Mouse (Mus musculus) gastrocnemius, postnatal 4 days (tissue): ENCODE data around the gene Exosc10. TPM values are rescaled to one million over a fixed set of nuclear protein-coding genes. Genes with fewer than 3 reads are reported as not detected.

Experiments
- DNase-seq, 2 experiments: peaks; one replicate each; pipeline ENCODE4 v3.0.0; 2021 to 2022; ENCODE audit warnings: low spot score in 2 of 2, mixed read lengths in 2 of 2
- total RNA-seq, 2 experiments: library from RNA; stranded (reverse); gene quantifications; 2 replicates each; pipeline ENCODE4 v1.2.3; 2021

The Exosc10 gene
- total RNA-seq, 2 experiments from 2014 or later: 47.6 to 48.7 TPM

GRCm38 (mm10) chr4:148604141-148604540 lies 45.9 kb downstream of the Exosc10 start:
- no peak for DNase-seq

- peak in 1 of 2 experiments; percentile 64 for DNase-seq
These were observed 46.4 kb downstream of the Exosc10 start for GRCm38 (mm10) chr4:148604541-148605165.

GRCm38 (mm10) chr4:148607758-148608157 lies 49.5 kb downstream of the Exosc10 start:
- peak; percentile 63 to 78 for DNase-seq

GRCm38 (mm10) chr4:148609805-148610204 lies 51.6 kb downstream of the Exosc10 start:
- no peak for DNase-seq

DNA sequence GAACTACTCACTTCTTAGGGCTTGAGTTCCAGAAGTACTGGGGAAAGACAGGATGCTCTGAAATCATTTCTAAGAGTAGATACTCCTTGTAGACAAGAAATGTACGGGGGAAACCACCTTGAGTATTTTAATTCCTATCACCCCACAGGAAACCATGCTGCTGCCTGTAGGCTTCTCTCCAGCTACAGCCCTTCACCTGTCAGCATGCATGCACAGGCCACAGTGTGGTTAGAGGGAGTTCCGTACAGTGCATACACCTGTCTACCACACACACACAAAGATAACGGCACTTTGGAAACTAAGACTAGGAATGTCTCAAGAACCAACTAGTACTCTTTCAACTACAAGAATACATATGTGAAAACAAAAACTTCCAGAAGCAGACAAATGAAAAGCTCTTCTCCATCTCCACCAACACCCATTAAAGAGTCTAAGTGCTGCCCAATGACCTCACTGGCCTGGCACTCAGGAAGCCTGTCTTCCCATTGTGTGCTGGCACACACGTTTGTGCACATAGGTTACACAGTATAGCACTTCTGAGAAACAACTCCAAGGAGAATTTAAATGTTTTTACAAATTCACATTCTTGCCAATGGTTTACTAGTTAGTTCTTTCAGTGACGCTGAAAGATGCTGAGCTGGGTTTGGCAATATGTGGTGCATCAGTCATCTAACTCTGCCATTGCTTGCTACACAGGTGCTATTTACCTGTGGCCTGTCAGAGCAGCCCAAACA lies 52.6 kb downstream of the Exosc10 start:
- DNase-seq: no peak

DNA sequence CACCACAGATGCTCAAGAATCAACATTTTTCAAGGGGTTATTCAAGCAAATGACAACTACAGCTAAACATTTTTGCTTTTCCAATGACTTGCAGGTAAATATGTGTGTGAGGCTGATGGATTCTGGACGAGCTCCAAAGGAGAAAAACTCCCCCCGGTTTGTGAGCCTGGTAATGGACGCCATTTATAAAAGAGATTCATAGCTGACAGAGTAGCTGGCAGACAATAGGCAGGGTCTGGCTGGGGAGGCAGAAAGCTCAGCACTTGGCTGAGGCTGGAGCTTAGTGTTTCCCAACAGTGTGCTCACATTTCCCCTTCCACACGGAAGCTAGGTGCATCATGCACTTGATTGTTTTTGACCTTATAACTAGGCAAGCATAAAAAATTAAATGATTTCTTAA lies 54.3 kb downstream of the Exosc10 start:
- DNase-seq: no peak

- DNase-seq: no peak
These were observed 55.5 kb downstream of the Exosc10 start for GRCm38 (mm10) chr4:148613738-148614137.

GRCm38 (mm10) chr4:148619805-148620204 lies 61.6 kb downstream of the Exosc10 start:
- no peak for DNase-seq

DNA sequence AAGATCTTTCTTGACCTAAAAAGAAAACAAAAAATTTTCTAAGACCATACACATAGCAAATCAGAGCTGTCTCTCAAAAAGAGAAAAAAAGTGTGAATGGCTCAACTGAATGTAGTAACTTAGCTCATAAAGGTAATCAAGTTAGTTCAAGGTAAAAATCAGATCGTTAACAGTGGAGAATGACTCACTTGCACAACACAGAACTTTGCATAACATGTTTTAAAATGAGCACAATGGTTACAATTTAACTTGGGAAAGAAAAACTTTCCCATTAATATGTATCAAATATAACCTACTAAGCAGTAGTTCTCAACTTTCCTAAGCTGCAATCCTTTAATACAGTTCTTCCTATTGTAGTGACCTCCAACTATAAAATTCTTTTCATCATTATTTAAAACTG lies 62.5 kb downstream of the Exosc10 start:
- no peak for DNase-seq

- no peak for DNase-seq
These were observed 64.3 kb downstream of the Exosc10 start for GRCm38 (mm10) chr4:148622485-148622884.

DNA sequence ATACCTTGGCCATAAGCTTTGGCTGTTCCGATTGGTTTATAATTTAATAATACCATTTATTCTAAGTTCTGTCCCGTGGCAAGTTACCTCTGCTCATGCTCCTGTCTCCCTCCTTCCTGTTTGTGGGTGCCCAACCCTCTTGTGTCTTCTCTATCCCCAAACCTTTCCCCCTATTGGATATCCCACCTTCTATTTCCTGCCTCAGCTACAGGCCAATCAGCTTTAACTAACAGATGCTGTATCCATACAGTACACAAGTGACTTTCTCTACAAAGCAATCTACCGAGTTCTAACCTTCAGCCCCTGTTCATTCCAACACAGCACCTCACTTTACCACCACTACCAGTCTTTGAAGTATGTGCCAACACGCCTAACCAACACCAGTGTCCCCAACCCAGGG lies 65.4 kb downstream of the Exosc10 start:
- DNase-seq: no peak

GRCm38 (mm10) chr4:148625010-148625409 lies 66.8 kb downstream of the Exosc10 start:
- no peak for DNase-seq

- peak in 1 of 2 experiments; percentile 64 for DNase-seq
These were observed 67.8 kb downstream of the Exosc10 start for GRCm38 (mm10) chr4:148625756-148626622.

DNA sequence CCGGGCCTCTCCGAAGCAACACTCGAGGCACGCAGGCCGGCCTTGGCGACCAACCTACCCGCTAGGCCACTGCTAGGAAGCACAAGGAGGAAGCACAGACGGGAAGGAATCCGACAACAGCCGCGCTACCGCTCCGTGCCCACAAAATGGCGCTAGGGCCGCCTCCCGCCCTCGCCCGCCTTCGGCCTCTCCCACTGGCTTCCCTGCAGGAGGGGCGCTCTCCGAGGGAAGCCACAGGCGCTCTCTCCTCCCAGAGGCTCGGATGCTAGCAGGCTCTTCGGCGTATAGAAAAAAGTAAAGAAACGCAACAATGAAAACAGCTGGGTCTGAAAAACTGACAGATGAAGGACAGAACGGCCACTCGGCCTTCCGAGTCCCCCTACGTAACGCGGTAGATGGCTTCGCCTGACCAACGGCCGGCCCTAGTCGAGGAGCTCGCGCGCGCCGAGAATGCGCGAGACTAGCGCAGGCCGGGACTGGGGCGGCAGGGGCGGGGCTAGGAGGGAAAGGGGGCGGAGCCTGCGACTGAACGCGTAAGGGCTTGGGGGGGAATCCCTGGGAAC lies 68.5 kb downstream of the Exosc10 start, which contains the start of gene Tardbp:
Gene Tardbp, minus strand, starts transcription at position 397 of the 563 bp plus-strand sequence.
- peak; percentile 96 to 99 for DNase-seq

DNA sequence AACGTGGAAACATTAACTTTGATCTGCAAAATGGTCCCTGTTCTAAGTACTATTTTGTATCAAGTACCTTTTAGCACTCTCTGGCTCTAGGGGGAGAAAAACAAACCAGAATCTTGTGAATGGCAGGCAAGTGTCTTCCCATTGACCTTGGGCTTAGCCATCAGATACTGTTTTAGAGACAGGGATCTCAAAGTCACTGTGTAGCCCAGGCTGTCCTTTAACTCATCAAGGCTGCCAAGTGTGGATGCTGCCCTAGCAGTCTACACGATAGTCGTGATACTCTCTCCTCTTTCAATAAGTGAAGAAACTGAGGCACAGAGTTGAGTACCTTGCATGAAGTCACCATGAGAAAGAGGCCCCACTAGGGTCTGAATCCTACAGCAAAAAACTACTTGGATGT lies 69.0 kb downstream of the Exosc10 start:
- no peak for DNase-seq

Other genes starting within 250 kb of the Exosc10 start
- gene Ubiad1, start 113.7 kb upstream of the Exosc10 start, total RNA-seq: 10 to 100 TPM in 1 of 2 experiments, 1 to 10 TPM in 1; 9.7 to 11.0 TPM
- 10 to 100 TPM; 39.3 to 42.0 TPM for gene Mtor, start 109.8 kb upstream of the Exosc10 start, total RNA-seq
- gene Angptl7, start 58.0 kb upstream of the Exosc10 start, total RNA-seq: 1 to 10 TPM; 1.7 to 4.0 TPM
- gene Srm, start 33.1 kb downstream of the Exosc10 start, total RNA-seq: 10 to 100 TPM; 44.0 to 47.6 TPM
- under 1 TPM; 0.52 to 0.88 TPM for gene Masp2, start 44.1 kb downstream of the Exosc10 start, total RNA-seq
- gene Tardbp, start 68.6 kb downstream of the Exosc10 start, total RNA-seq: 100 to 1,000 TPM; 200 to 267 TPM
- 1 to 10 TPM; 7.3 to 8.7 TPM for gene Gm572, start 84.9 kb downstream of the Exosc10 start, total RNA-seq
- 10 to 100 TPM; 51.6 to 53.4 TPM for gene Casz1, start 246.0 kb downstream of the Exosc10 start, total RNA-seq